Mouse (Mus musculus): ENCODE results near the gene Egfl8.

The Egfl8 gene

GRCm38 (mm10) chr17:34627943-34628643 lies 12.3 kb upstream of the Egfl8 start, which contains the start of gene Ppt2:
Ppt2 (minus strand) TSS chr17:34628510.
- in situ Hi-C loops (cut with MboI, MseI), result no loop called here

GRCm38 (mm10) chr17:34627093-34627942 lies 11.5 kb upstream of the Egfl8 start:
- in situ Hi-C loops (cut with MboI, MseI), result no loop called here

GRCm38 (mm10) chr17:34626773-34627092 lies 11.0 kb upstream of the Egfl8 start:
- in situ Hi-C loops (cut with MboI, MseI), result no loop called here

GRCm38 (mm10) chr17:34626062-34626772 lies 10.4 kb upstream of the Egfl8 start:
- in situ Hi-C loops (cut with MboI, MseI), result no loop called here

GRCm38 (mm10) chr17:34624981-34625380 lies 9.2 kb upstream of the Egfl8 start:
- in situ Hi-C loops (cut with MboI, MseI), result no loop called here

GRCm38 (mm10) chr17:34623161-34623560 lies 7.4 kb upstream of the Egfl8 start:
- in situ Hi-C loops (cut with MboI, MseI), result no loop called here

- in situ Hi-C loops (cut with MboI, MseI), result no loop called here
Measured at GRCm38 (mm10) chr17:34621006-34621405, 5.2 kb upstream of the Egfl8 start.

GRCm38 (mm10) chr17:34618999-34619398 lies 3.2 kb upstream of the Egfl8 start:
- in situ Hi-C loops (cut with MboI, MseI), result no loop called here

GRCm38 (mm10) chr17:34613830-34614229 lies 1.9 kb downstream of the Egfl8 start:
- in situ Hi-C loops (cut with MboI, MseI), result no loop called here

- in situ Hi-C loops (cut with MboI, MseI), result no loop called here
Measured at GRCm38 (mm10) chr17:34613054-34613645, 2.6 kb downstream of the Egfl8 start.

GRCm38 (mm10) chr17:34611050-34611449 lies 4.7 kb downstream of the Egfl8 start:
- in situ Hi-C loops (cut with MboI, MseI), result no loop called here

- in situ Hi-C loops (cut with MboI, MseI), result no loop called here
Measured at GRCm38 (mm10) chr17:34607997-34608396, 7.8 kb downstream of the Egfl8 start.

- in situ Hi-C loops (cut with MboI, MseI), result no loop called here
Measured at GRCm38 (mm10) chr17:34606186-34607039, 9.4 kb downstream of the Egfl8 start.

- in situ Hi-C loops (cut with MboI, MseI), result no loop called here
Measured at GRCm38 (mm10) chr17:34605609-34606008, 10.2 kb downstream of the Egfl8 start.

- in situ Hi-C loops (cut with MboI, MseI), result loop anchor here in 1 of 2 experiments (5.0 kb wide), 1 partner anchor 487 kb away; the partner anchor contains the start of gene H2-DMa
Measured at GRCm38 (mm10) chr17:34604511-34605237, 11.1 kb downstream of the Egfl8 start.

- in situ Hi-C loops (cut with MboI, MseI), result loop anchor here in 1 of 2 experiments (5.0 kb wide), 1 partner anchor 487 kb away; the partner anchor contains the start of gene H2-DMa
Measured at GRCm38 (mm10) chr17:34604061-34604508, 11.7 kb downstream of the Egfl8 start, which contains the start of gene Agpat1. Agpat1 (plus strand) TSS chr17:34604262.

GRCm38 (mm10) chr17:34603375-34604060 lies 12.3 kb downstream of the Egfl8 start, which contains the start of gene Rnf5:
Rnf5 (minus strand) TSS chr17:34603690.
- in situ Hi-C loops (cut with MboI, MseI), result loop anchor here in 1 of 2 experiments (5.0 kb wide), 1 partner anchor 486 kb away; the partner anchor contains the start of gene H2-DMa

- in situ Hi-C loops (cut with MboI, MseI), result loop anchor here in 1 of 2 experiments (5.0 kb wide), 1 partner anchor 484 kb away; the partner anchor contains the start of gene H2-DMa
Measured at GRCm38 (mm10) chr17:34601796-34602195, 14.0 kb downstream of the Egfl8 start.

GRCm38 (mm10) chr17:34599891-34600290 lies 15.9 kb downstream of the Egfl8 start:
- in situ Hi-C loops (cut with MboI, MseI), result loop anchor here in 1 of 2 experiments (5.0 to 25.0 kb wide), 2 partner anchors 483 to 1662 kb away; partner anchors contain the start of genes H2-DMa, Rpp21 and Trim39

All from T-helper 17 cell (primary cell).